Mouse (Mus musculus) liver, adult 2 months (tissue): ENCODE data around the gene Brpf1. TPM values are rescaled to one million over a fixed set of nuclear protein-coding genes. Genes with fewer than 3 reads are reported as not detected.

ENCODE experiments used
- DNase-seq: peaks from one replicate; pipeline ENCODE4 v3.0.0-alpha.2; 2011; ENCODE audit warnings: low read depth, low spot score; ENCODE audit errors: extremely low read depth
- H3K27ac ChIP-seq: fragments of 200-500 bp; replicated peaks from 2 replicates; pipeline ENCODE4 v1.5.1; 2012; ENCODE audit warnings: low read depth, mild to moderate bottlenecking, control low read depth, inconsistent platforms, low read length; ENCODE audit not compliant: insufficient read depth
- H3K27me3 ChIP-seq: fragments of 200-500 bp; 2 replicates; pipeline ENCODE4 v1.6.1; 2012; ENCODE audit warnings: mild to moderate bottlenecking, moderate library complexity, low read length, inconsistent platforms; ENCODE audit not compliant: control insufficient read depth, insufficient read depth
- H3K36me3 ChIP-seq: fragments of 200-500 bp; 2 replicates; pipeline ENCODE4 v1.6.1; 2012; ENCODE audit warnings: low read length, inconsistent platforms; ENCODE audit not compliant: control insufficient read depth, insufficient read depth
- H3K4me1 ChIP-seq: fragments of 200-500 bp; 2 replicates; pipeline ENCODE4 v1.6.1; 2011; ENCODE audit warnings: low read length; ENCODE audit not compliant: control insufficient read depth, insufficient read depth
- H3K4me3 ChIP-seq: fragments of 200-500 bp; 2 replicates; pipeline ENCODE4 v1.5.1; 2011; ENCODE audit warnings: low read depth, mild to moderate bottlenecking, control low read depth, low read length, moderate library complexity; ENCODE audit not compliant: insufficient read depth
- H3K79me2 ChIP-seq: fragments of 200-500 bp; 2 replicates; pipeline ENCODE4 v1.6.1; 2012; ENCODE audit warnings: inconsistent platforms, mild to moderate bottlenecking, low read length, moderate library complexity; ENCODE audit not compliant: control insufficient read depth, insufficient read depth
- H3K9ac ChIP-seq: fragments of 200-500 bp; 2 replicates; pipeline ENCODE4 v1.6.1; 2012; ENCODE audit warnings: low read depth, mild to moderate bottlenecking, control low read depth, inconsistent platforms, low read length
- CTCF ChIP-seq: fragments of 200-500 bp; IDR thresholded peaks from 2 replicates; pipeline ENCODE4 v1.5.1; 2011; ENCODE audit warnings: low read depth, low read length, control low read depth
- POLR2A ChIP-seq: fragments of 200-500 bp; IDR thresholded peaks from 2 replicates; pipeline ENCODE4 v1.6.1; 2011; ENCODE audit warnings: low read length, control low read depth; ENCODE audit not compliant: insufficient read depth; ENCODE audit errors: extremely low read depth
- WGBS: fragments of 180-500 bp; shearing (Covaris S2); methylation state at CpG from one replicate; pipeline ENCODE4 v1.1.7; 2018; 5-methylcytosine and 5-hydroxymethylcytosine counted together
- polyA plus RNA-seq: library from polyadenylated mRNA; depleted of rRNA; stranded (reverse); fragments of >200 nt; gene quantifications from 2 replicates; pipeline ENCODE4 v1.2.3, GENCODE M21; 2012
- total RNA-seq: library from RNA; depleted of rRNA; stranded (reverse); fragments of >200 nt; gene quantifications from 2 replicates; pipeline ENCODE4 v1.2.3, GENCODE M21; 2014

Brpf1 gene
- total and polyA plus RNA-seq, 2 experiments, result 5.4 to 10.2 TPM

GRCm38 (mm10) chr6:113284931-113285330, 22.0 kb upstream of the Brpf1 start:
- no peak overlapping the region for H3K27ac ChIP-seq
- DNase-seq, result no peak
- H3K27me3 ChIP-seq, result peaks cover 7% of the 10 kb centered on the region; the same call in 1 of the 2 replicates
- no peaks in the 10 kb centered on the region for H3K4me1 ChIP-seq
- H3K79me2 ChIP-seq, result no peaks in the 10 kb centered on the region
- TF ChIP-seq CTCF (no peak), POLR2A (no peak)
- WGBS, result 75% methylated on average over 3 of the region's 3 CpGs
- no peak overlapping the region for H3K4me3 ChIP-seq
- no peaks in the 10 kb centered on the region for H3K36me3 ChIP-seq
- no peak overlapping the region for H3K9ac ChIP-seq

DNA sequence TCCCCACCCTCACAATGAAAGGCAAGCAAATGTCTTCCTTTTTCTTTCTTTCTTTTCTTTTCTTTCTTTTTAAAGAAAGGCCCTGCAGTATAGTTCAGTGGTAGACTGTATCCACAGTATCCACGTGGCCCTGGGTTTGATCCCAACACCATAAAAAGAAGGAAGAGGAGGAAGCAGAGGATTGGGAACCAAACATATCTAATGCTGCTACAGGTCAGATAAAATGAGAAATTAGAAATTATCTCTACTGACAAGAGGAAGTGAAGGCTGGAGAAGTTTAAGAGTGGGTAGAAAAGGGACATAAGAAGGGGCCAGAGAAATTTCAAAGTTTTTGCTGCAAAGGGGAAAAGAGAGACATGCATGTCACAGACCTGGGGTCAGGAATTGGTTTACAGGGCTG, 20.6 kb upstream of the Brpf1 start:
- H3K27me3 ChIP-seq, result peaks cover 7% of the 10 kb centered on the region; the same call in 1 of the 2 replicates
- no peak overlapping the region for H3K27ac ChIP-seq
- WGBS, result 73% methylated on average over 1 of the region's 1 CpGs
- no peak for TF ChIP-seq POLR2A
- no peak for TF ChIP-seq CTCF
- no peak for DNase-seq
- H3K4me3 ChIP-seq, result no peak overlapping the region
- no peaks in the 10 kb centered on the region for H3K4me1 ChIP-seq
- H3K79me2 ChIP-seq, result no peaks in the 10 kb centered on the region
- no peaks in the 10 kb centered on the region for H3K36me3 ChIP-seq
- no peak overlapping the region for H3K9ac ChIP-seq

- peaks cover 7% of the 10 kb centered on the region; the same call in 1 of the 2 replicates for H3K27me3 ChIP-seq
- 77% methylated on average over 4 of the region's 4 CpGs for WGBS
- no peak overlapping the region for H3K4me3 ChIP-seq
- no peak overlapping the region for H3K27ac ChIP-seq
- TF ChIP-seq CTCF, result no peak
- no peak for TF ChIP-seq POLR2A
- no peaks in the 10 kb centered on the region for H3K4me1 ChIP-seq
- no peaks in the 10 kb centered on the region for H3K79me2 ChIP-seq
- no peaks in the 10 kb centered on the region for H3K36me3 ChIP-seq
- no peak overlapping the region for H3K9ac ChIP-seq
- no peak for DNase-seq
These were observed 19.7 kb upstream of the Brpf1 start for GRCm38 (mm10) chr6:113287236-113287635.

- no peak overlapping the region for H3K4me3 ChIP-seq
- no peaks in the 10 kb centered on the region for H3K36me3 ChIP-seq
- TF ChIP-seq POLR2A (no peak), CTCF (no peak)
- 95% methylated on average over 15 of the region's 15 CpGs for WGBS
- no peaks in the 10 kb centered on the region for H3K27me3 ChIP-seq
- no peaks in the 10 kb centered on the region for H3K4me1 ChIP-seq
- H3K9ac ChIP-seq, result no peak overlapping the region
- no peak overlapping the region for H3K27ac ChIP-seq
- no peak for DNase-seq
- H3K79me2 ChIP-seq, result no peaks in the 10 kb centered on the region
These were observed 17.6 kb upstream of the Brpf1 start for GRCm38 (mm10) chr6:113289346-113289745.

DNA sequence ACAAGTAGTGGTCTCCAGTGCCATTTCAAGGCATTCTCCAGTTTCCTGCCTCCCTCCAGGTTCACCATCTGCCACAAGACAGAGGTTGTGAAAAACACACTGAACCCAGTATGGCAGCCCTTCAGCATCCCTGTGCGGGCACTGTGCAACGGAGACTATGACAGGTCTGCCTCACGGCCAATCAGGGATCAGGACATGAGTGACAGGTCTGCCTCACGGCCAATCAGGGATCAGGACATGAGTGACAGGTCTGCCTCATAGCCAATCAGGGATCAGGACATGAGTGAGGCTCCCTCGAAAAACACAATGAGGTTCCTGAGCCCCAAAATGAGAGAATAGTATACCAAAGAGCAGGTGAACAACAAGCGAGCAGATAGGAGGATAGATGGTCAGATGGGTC, 16.6 kb upstream of the Brpf1 start:
- no peak for TF ChIP-seq CTCF
- TF ChIP-seq POLR2A, result no peak
- 68% methylated on average over 6 of the region's 6 CpGs for WGBS
- no peak overlapping the region for H3K27ac ChIP-seq

DNA sequence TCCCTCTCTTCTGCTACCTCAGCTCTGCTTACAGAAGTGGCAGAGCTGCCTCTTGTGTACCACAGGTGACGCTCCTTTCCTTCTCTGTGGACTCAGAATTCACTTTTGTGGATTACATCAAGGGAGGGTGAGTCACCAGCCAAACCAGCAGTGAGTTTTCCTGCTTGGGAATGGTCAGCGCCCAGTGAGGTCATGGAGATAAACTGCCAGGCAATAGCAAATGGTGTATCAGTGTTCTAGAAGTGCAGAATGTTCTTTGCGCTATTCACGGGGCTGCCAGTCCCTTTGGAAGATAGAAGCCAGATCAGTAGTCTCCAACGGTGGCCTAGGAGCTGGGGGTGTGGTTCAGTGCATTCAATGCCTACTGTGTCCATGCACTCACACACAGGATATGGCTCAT, 14.0 kb upstream of the Brpf1 start:
- H3K36me3 ChIP-seq, result no peaks in the 10 kb centered on the region
- no peak for TF ChIP-seq POLR2A
- TF ChIP-seq CTCF, result no peak
- no peak for DNase-seq
- 66% methylated on average over 5 of the region's 5 CpGs for WGBS
- no peaks in the 10 kb centered on the region for H3K27me3 ChIP-seq
- no peaks in the 10 kb centered on the region for H3K4me1 ChIP-seq
- no peak overlapping the region for H3K4me3 ChIP-seq
- no peaks in the 10 kb centered on the region for H3K79me2 ChIP-seq
- no peak overlapping the region for H3K9ac ChIP-seq
- H3K27ac ChIP-seq, result no peak overlapping the region

More for the DNA sequence above, 16.6 kb upstream of the Brpf1 start:
- Histone ChIP-seq H3K4me1 (no peaks in the 10 kb centered on the region), H3K36me3 (no peaks in the 10 kb centered on the region), H3K79me2 (no peaks in the 10 kb centered on the region), H3K27me3 (no peaks in the 10 kb centered on the region), H3K9ac (no peak overlapping the region), H3K4me3 (no peak overlapping the region)
- DNase-seq, result no peak

GRCm38 (mm10) chr6:113296046-113296445, 10.9 kb upstream of the Brpf1 start:
- DNase-seq, result no peak
- 90% methylated on average over 2 of the region's 2 CpGs for whole genome bisulfite sequencing

More at GRCm38 (mm10) chr6:113296046-113296445, 10.9 kb upstream of the Brpf1 start:
- H3K9ac ChIP-seq, result no peak overlapping the region
- no peaks in the 10 kb centered on the region for H3K4me1 ChIP-seq
- no peaks in the 10 kb centered on the region for H3K36me3 ChIP-seq
- H3K27ac ChIP-seq, result no peak overlapping the region
- no peak overlapping the region for H3K4me3 ChIP-seq
- TF ChIP-seq CTCF, result no peak
- no peak for TF ChIP-seq POLR2A
- no peaks in the 10 kb centered on the region for H3K27me3 ChIP-seq
- no peaks in the 10 kb centered on the region for H3K79me2 ChIP-seq
